Mouse (Mus musculus): ENCODE data around the gene Tmem255a.

The Tmem255a gene

DNA sequence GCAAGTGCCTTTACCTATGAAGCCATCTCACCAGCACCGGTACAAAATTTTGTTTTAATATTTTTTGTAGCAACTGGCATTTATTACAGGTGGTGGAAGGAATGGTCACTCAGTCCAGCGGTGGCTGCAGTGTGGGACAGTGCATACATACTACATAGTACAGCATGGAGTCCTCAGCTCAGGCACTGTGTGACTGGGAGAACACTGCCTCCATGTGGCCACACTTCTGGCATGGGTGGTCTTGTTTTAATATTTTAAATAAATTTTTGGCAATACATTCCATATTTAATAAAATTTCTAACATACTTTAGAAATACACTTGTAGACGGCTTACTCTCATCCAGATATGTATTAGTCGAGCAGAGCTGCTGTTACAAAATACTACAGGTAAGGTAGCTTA lies 85.6 kb downstream of the Tmem255a start:
- CTCF ChIA-PET, result no interaction called here

DNA sequence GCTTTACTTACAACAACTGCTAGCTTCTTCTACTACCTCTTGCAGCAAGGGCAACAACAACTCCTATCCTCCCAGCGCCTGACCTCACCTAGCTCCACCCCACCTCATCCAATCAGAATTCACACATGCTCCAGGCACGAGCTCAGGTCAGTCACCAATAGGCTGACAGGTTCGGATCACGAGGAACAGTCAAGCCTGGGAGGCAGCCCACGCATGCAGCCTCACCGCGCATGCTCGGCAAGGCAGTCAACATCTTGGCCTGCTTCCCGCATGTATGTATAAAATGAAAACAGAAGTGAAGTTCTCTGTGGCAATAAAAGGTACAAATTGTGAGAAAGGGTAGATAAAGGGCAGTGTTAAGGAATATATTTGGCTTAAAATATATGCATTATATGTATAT lies 86.2 kb downstream of the Tmem255a start:
- CTCF ChIA-PET, result no interaction called here

DNA sequence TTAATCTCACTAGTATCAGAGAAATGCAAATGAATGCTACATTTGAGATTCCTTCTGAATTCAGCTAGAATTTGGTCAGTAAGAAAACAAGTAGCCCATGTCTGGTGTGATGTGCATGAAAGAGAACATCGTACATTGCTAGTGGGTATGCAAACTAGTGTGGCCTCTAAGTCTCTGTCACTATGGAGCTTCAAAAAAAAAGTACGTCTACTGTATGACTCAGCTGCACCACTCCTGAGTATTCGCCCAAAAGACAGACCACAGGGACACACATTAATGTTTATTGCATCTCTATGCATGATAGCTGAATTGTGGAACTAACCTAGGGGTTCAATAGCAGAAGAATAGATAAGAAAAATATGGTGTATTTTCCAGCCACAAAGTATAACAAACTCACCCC lies 86.9 kb downstream of the Tmem255a start:
- CTCF ChIA-PET, result no interaction called here

DNA sequence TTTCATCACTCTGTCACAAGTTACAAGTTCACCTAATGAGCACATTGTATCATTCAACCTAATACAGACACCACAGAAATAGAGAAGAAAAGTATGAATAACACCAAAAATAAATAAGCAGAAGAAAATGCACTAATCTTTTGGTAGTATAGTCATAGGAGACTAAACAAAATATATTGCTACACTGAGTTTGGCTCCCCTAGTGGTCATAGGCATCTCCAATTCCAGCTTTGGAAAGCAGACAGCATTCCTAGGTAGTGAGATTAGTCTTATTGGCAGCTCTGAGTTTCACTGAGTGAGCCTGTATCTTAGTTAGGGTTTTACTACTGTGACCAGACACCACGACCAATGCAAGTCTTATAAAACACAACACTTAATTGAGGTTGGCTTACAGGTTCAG lies 93.1 kb downstream of the Tmem255a start:
- CTCF ChIA-PET, result no interaction called here

Measured in spleen, embryonic (tissue).